Mouse (Mus musculus) ovary, adult 10 weeks (tissue): Measurements from ENCODE around the gene Tex35. TPM values are rescaled to one million over a fixed set of nuclear protein-coding genes. Genes with fewer than 3 reads are reported as not detected.

Experiments
- polyA plus RNA-seq: library from polyadenylated mRNA; stranded (reverse); fragments of 350-450 nt; fragmentation: Illumina TruSeq; extraction: RNeasy Lipid Tissue Mini Kit (QIAGEN cat#74804); gene quantifications from one replicate; pipeline ENCODE4 v1.2.3, GENCODE M21; 2014

Tex35 gene
- polyA plus RNA-seq = not detected

DNA sequence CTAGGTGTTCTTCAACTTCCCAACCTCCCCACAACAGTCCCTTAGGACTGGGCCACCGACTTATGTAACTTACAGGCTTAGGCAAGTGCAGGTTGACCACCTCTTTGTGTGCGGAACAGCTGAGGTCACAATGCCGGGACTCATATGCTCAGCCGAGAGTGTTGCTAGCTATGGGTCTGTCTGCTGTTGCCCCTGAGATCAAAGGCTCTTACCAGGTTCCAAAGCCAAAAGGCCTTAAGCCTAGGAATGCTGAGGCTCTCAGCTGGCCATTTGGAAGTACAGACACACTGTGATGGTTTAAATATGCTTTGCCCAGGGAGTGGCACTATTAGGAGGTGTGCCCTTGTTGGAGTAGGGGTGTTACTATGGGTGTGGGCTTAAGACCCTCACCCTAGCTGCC is at the start of gene Tex35:
TSS of gene Tex35 (minus strand) at position 101 of the 400 bp plus-strand sequence.

Other genes starting within 250 kb of the Tex35 start
- gene Ralgps2, start 169.1 kb downstream of the Tex35 start, polyA plus RNA-seq = 124 TPM